Mouse (Mus musculus): ENCODE measurements at regions not wholly inside any gene's neighbourhood (a gene's known extent, or its start where the extent isn't known, plus 50 kb on each side); places are given as distances from the start of the nearest gene placed in this dataset.

GRCm38 (mm10) chrX:163812431-163812830 lies 51.3 kb upstream of the Rnf138rt1 start:
- DNase-seq (ENCODE audit: low read depth, low spot score): no peak

GRCm38 (mm10) chrX:163814806-163815205 lies 53.7 kb upstream of the Rnf138rt1 start:
- DNase-seq (ENCODE audit: low read depth, low spot score): no peak

DNA sequence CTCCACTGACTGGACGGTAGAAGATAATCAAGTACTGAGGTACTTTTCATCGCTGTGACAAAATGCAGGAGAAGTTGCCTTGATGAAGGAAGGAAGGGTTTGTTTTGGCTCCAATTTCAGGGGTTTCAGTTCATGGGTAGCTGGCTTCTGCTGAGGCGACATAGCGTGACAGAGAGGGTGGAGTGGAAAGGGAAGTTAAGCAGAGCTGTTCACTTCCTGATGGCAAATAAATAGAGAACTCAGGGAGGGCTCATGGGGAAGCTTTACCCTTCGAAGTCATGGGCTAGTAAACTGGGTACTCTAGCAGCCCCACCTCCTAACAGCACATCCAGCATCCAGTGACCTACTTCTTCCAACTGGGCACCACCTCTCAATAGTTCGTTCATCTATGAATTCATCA lies 61.2 kb upstream of the Rnf138rt1 start:
- DNase-seq (ENCODE audit: low read depth, low spot score): no peak

- no peak for DNase-seq (ENCODE audit: low read depth, low spot score)
Measured at GRCm38 (mm10) chrX:163827461-163827860, 66.3 kb upstream of the Rnf138rt1 start.

GRCm38 (mm10) chrX:163845408-163845807 lies 63.4 kb upstream of the Ap1s2 start:
- no peak for DNase-seq (ENCODE audit: low read depth, low spot score)

DNA sequence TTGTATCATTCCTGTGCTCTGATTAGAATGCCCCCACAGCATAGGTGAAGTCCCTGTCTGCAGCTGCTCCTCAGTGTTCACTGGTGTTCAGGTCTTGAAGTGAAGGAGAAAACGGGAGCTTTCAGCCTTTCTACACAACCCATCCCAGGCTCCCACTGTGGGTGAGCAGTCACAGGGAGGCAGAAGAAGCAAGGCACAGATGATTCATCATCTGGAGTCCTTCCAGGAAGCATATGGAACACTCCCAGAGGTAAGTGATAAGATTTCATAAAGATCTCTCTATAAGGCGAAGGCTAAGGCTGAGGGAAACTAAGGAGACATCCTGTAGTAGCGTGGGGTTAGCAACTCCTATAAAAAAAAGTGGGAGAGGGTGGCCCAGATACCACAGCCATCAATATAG lies 61.9 kb upstream of the Ap1s2 start:
- no peak for DNase-seq (ENCODE audit: low read depth, low spot score)

DNA sequence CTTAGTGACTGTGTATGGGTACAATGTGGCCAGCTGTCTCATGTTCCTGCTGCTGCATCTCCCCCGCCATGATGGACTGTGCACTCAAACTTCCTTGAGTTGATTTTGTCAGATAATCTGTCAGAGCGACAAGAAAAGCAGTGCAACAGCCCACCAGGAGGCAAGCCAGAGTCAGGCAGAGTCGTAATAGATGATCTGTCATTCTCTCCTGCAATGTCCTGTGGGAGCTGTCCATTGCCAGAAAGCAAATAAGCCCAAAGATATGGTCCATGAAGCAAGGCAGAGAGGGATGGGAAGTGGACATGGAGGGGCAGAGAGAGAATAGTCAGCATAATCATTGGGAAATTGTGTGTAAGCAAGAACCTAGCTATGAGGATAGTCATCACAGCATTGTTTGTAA lies 61.2 kb upstream of the Ap1s2 start:
- no peak for DNase-seq (ENCODE audit: low read depth, low spot score)

- peak; percentile 3 for DNase-seq (ENCODE audit: low read depth, low spot score)
Measured at GRCm38 (mm10) chrX:163848510-163849199, 60.2 kb upstream of the Ap1s2 start.

GRCm38 (mm10) chrX:163850915-163851599 lies 57.8 kb upstream of the Ap1s2 start:
- no peak for DNase-seq (ENCODE audit: low read depth, low spot score)

GRCm38 (mm10) chrX:163858494-163858893 lies 50.3 kb upstream of the Ap1s2 start:
- DNase-seq (ENCODE audit: low read depth, low spot score): no peak
